Mouse (Mus musculus) liver, adult 2 months (tissue): ENCODE measurements around the gene Ldb3. TPM values are rescaled to one million over a fixed set of nuclear protein-coding genes. Genes with fewer than 3 reads are reported as not detected.

Source experiments
- DNase-seq: peaks from one replicate; pipeline ENCODE4 v3.0.0-alpha.2; 2011; ENCODE audit warnings: low read depth, low spot score; ENCODE audit errors: extremely low read depth
- H3K27ac ChIP-seq: fragments of 200-500 bp; replicated peaks from 2 replicates; pipeline ENCODE4 v1.5.1; 2012; ENCODE audit warnings: low read depth, mild to moderate bottlenecking, control low read depth, inconsistent platforms, low read length; ENCODE audit not compliant: insufficient read depth
- H3K27me3 ChIP-seq: fragments of 200-500 bp; 2 replicates; pipeline ENCODE4 v1.6.1; 2012; ENCODE audit warnings: mild to moderate bottlenecking, moderate library complexity, low read length, inconsistent platforms; ENCODE audit not compliant: control insufficient read depth, insufficient read depth
- H3K36me3 ChIP-seq: fragments of 200-500 bp; 2 replicates; pipeline ENCODE4 v1.6.1; 2012; ENCODE audit warnings: low read length, inconsistent platforms; ENCODE audit not compliant: control insufficient read depth, insufficient read depth
- H3K4me1 ChIP-seq: fragments of 200-500 bp; 2 replicates; pipeline ENCODE4 v1.6.1; 2011; ENCODE audit warnings: low read length; ENCODE audit not compliant: control insufficient read depth, insufficient read depth
- H3K4me3 ChIP-seq: fragments of 200-500 bp; 2 replicates; pipeline ENCODE4 v1.5.1; 2011; ENCODE audit warnings: low read depth, mild to moderate bottlenecking, control low read depth, low read length, moderate library complexity; ENCODE audit not compliant: insufficient read depth
- H3K79me2 ChIP-seq: fragments of 200-500 bp; 2 replicates; pipeline ENCODE4 v1.6.1; 2012; ENCODE audit warnings: inconsistent platforms, mild to moderate bottlenecking, low read length, moderate library complexity; ENCODE audit not compliant: control insufficient read depth, insufficient read depth
- H3K9ac ChIP-seq: fragments of 200-500 bp; 2 replicates; pipeline ENCODE4 v1.6.1; 2012; ENCODE audit warnings: low read depth, mild to moderate bottlenecking, control low read depth, inconsistent platforms, low read length
- CTCF ChIP-seq: fragments of 200-500 bp; IDR thresholded peaks from 2 replicates; pipeline ENCODE4 v1.5.1; 2011; ENCODE audit warnings: low read depth, low read length, control low read depth
- POLR2A ChIP-seq: fragments of 200-500 bp; IDR thresholded peaks from 2 replicates; pipeline ENCODE4 v1.6.1; 2011; ENCODE audit warnings: low read length, control low read depth; ENCODE audit not compliant: insufficient read depth; ENCODE audit errors: extremely low read depth
- WGBS: fragments of 180-500 bp; shearing (Covaris S2); methylation state at CpG from one replicate; pipeline ENCODE4 v1.1.7; 2018; 5-methylcytosine and 5-hydroxymethylcytosine counted together
- polyA plus RNA-seq: library from polyadenylated mRNA; depleted of rRNA; stranded (reverse); fragments of >200 nt; gene quantifications from 2 replicates; pipeline ENCODE4 v1.2.3, GENCODE M21; 2012; rRNA removed
- total RNA-seq: library from RNA; depleted of rRNA; stranded (reverse); fragments of >200 nt; gene quantifications from 2 replicates; pipeline ENCODE4 v1.2.3, GENCODE M21; 2014; rRNA removed

Ldb3 gene
- total and polyA plus RNA-seq, 2 experiments: 0.06 to 0.18 TPM

DNA sequence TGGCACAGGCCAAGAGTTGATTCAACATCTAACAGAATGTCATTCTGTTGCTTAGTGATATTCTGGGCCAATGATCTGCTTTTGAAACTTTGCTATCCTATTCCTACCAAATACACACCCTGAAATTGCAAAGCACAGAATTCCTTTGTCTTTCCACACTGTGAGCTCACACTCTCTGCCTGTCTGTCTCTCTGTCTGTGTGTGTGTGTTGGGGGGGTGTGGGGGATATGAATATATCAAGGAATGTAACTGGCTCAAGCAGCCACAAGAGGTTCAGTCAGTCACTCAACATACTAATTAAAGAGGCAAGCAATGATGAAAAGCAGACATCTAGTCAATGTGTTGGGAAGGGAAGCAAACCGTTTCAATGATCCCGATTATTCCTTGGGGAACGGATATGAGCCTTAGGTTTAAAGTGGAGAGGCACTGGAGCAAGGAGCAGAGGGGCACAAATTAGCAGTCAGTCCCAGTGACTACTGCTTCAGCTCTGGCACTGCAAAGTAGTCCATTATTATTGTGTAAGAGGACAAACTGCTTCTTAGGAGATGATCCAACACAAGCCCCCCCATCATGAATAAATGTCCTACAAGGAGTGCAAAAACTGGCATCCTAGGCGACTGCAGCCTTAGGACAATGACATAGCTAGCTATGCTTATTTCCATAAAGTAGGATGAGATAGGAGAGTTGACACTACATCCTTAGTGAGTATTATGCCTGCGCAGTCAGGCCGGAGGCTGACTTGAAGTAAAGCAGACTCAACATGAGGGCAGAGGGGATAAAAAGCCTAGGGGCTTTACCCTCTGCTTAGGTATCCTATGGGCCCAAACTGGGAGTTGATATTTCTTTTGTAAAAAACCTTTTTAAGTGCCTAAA, 104.8 kb downstream of the Ldb3 start:
- H3K27me3 ChIP-seq: no peaks in the 10 kb centered on the region
- DNase-seq: no peak
- H3K9ac ChIP-seq: no peak overlapping the region
- TF ChIP-seq CTCF: no peak
- TF ChIP-seq POLR2A: no peak
- no peak overlapping the region for H3K27ac ChIP-seq
- H3K36me3 ChIP-seq: no peaks in the 10 kb centered on the region
- peaks cover 24% of the 10 kb centered on the region for H3K4me1 ChIP-seq
- H3K4me3 ChIP-seq: no peak overlapping the region
- H3K79me2 ChIP-seq: peaks cover 25% of the 10 kb centered on the region
- 78% methylated on average over 6 of the region's 6 CpGs for WGBS

Other genes starting within 250 kb of the Ldb3 start
- 56.3 and 66.7 TPM in 2 replicates for gene Fam25c, start 233.2 kb downstream of the Ldb3 start, total RNA-seq
- 74.3 and 146 TPM in 2 replicates for gene Fam25c, start 233.2 kb downstream of the Ldb3 start, polyA plus RNA-seq
- gene Sncg, start 213.9 kb downstream of the Ldb3 start, total RNA-seq: 0.20 and 0.46 TPM in 2 replicates
- 0.11 and 0.45 TPM in 2 replicates for gene Sncg, start 213.9 kb downstream of the Ldb3 start, polyA plus RNA-seq
- 9.2 and 10.7 TPM in 2 replicates for gene Mmrn2, start 213.2 kb downstream of the Ldb3 start, total RNA-seq
- gene Mmrn2, start 213.2 kb downstream of the Ldb3 start, polyA plus RNA-seq: 3.0 and 3.4 TPM in 2 replicates
- 20.4 and 23.7 TPM in 2 replicates for gene Bmpr1a, start 85.3 kb downstream of the Ldb3 start, total RNA-seq
- gene Bmpr1a, start 85.3 kb downstream of the Ldb3 start, polyA plus RNA-seq: 4.2 and 4.5 TPM in 2 replicates
- gene 9230112D13Rik, start 65.9 kb downstream of the Ldb3 start, total RNA-seq: not detected in 2 replicates
- not detected in 2 replicates for gene 9230112D13Rik, start 65.9 kb downstream of the Ldb3 start, polyA plus RNA-seq
- gene Opn4, start 11.5 kb upstream of the Ldb3 start, total RNA-seq: not detected in 2 replicates
- not detected in 2 replicates for gene Opn4, start 11.5 kb upstream of the Ldb3 start, polyA plus RNA-seq
- 60.5 and 63.4 TPM in 2 replicates for gene Wapl, start 85.2 kb upstream of the Ldb3 start, total RNA-seq
- gene Wapl, start 85.2 kb upstream of the Ldb3 start, polyA plus RNA-seq: 5.8 and 6.8 TPM in 2 replicates
- 0.55 and 0.74 TPM in 2 replicates for gene Grid1, start 231.4 kb upstream of the Ldb3 start, total RNA-seq
- 0.46 and 1.7 TPM in 2 replicates for gene Grid1, start 231.4 kb upstream of the Ldb3 start, polyA plus RNA-seq